Mouse (Mus musculus): ENCODE results near the gene Col18a1. TPM values are rescaled to one million over a fixed set of nuclear protein-coding genes. Genes with fewer than 3 reads are reported as not detected.
A peak's percentile ranks its signal among the peaks of the same experiment; 100 is the strongest.

Gene Col18a1
- polyA plus RNA-seq, 1 experiment from 2014 or later: 22.9 TPM

- DNase-seq (ENCODE audit: low spot score): no peak
Observed at GRCm38 (mm10) chr10:77113489-77114240, 52.7 kb downstream of the Col18a1 start.

DNA sequence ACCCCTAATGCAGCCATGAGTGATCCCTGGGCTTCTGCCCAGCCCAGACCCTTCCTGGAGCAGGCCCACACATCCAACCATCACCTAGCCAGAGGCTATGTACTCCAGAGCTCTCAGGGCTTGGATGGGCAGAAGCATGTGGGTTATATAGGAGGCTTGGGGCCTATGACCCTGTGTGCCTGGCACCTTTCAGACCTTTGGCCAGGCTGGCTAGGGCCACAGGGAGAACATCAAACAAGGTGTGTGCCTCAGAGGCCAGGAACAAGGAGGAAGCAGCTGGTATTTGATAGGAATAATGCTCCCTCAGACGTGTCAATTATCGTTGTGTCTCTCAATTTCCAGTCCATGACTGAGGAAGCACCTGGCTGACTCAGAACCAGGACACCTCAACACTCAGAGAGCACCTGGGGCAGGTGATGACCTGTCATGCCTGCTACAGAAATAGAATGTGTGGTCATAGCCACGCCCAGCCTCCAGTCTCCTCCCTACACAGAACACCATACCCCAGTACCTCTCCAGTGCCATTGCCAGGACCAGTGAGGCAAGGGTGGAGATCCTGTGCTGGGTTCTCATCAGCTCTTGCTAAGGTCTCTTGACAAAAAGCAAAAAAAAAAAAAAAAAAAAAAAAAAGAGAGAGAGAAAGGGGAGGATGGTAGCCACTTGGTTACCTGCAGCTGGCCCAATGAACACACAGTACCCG, 54.6 kb downstream of the Col18a1 start:
- no peak for DNase-seq (ENCODE audit: low spot score)

GRCm38 (mm10) chr10:77110843-77111242, 55.5 kb downstream of the Col18a1 start:
- no peak for DNase-seq (ENCODE audit: low spot score)

DNA sequence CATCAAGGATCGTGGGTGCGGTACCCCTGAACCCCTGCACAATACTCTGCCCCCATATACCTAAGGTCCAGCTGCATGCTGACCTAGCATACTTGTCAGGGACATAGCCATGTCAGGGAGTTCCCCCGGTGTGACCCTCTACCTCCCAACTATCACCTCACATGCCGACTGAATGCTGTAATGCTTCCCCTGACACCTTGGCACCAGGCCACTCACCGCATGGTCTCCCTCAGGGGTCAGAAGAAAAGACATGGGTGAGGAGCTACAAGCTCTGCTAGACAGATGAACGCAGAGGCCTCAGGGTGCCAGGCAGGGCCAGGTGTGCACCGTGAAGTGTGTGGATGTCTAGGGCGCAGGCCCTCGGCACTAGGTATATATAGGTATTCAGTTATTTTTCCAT, 56.3 kb downstream of the Col18a1 start:
- no peak for DNase-seq (ENCODE audit: low spot score)

DNA sequence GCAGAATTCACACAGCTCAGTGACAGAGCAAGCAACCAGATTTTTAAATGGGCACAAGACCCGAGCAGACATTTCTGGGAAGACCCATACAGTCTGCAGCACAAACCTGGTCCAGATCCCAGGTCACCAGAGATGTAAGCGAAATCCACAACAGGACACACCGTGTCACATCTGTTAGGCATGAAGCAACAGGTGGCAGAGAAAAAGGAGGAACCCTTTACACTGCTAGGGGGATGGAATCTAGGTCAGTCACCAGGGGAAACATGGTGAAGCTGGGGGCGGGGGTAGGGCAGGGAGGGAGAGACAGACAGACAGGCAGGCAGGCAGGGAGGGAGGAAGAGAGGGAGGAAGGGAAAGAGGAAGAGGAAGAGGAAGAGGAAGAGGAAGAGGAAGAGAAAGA, 58.2 kb downstream of the Col18a1 start:
- DNase-seq (ENCODE audit: low spot score): peak; percentile 52

- no peak for DNase-seq (ENCODE audit: low spot score)
Observed at GRCm38 (mm10) chr10:77104327-77104726, 62.0 kb downstream of the Col18a1 start.

- DNase-seq (ENCODE audit: low spot score): no peak
Observed at GRCm38 (mm10) chr10:77103689-77104088, 62.7 kb downstream of the Col18a1 start.

DNA sequence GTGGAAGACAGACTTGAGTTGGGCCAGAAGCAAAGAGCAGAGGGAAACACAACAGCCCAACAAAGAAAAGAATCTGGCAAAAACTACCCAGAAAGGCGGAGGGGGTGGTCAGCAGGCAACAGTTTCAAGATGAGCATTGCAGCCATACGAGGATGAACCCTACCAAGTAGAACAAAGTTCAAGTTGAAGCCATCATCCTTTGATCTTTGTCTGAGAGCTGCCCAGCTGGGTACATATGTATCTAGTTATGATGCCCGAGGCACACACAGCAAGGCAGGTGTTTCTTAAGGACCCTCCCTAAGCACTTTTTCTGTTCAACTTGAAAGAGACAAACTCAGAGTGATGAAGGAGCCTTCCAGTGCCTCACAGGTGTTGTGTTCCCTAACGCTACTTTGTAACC, 66.6 kb downstream of the Col18a1 start:
- peak; percentile 16 for DNase-seq (ENCODE audit: low spot score)

DNA sequence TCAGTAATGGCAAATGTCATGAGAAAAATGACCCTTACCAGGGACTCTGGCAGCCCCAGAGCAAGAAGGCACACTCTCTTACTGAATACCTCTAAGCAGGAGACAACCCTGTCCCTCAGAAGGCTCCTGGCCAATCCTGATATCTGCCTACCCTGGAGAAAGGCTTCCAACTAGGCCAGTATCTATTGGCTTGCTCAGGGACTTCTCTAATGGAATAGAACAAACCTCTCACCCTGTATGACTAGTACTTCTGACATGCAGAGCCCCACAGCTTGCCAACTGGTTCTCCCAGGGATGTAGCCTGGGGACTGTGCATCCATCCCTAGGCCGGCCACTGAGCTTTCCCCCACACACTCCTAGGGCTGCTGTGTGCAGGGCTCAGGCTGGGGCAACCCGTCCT, 67.7 kb downstream of the Col18a1 start:
- no peak for DNase-seq (ENCODE audit: low spot score)

DNA sequence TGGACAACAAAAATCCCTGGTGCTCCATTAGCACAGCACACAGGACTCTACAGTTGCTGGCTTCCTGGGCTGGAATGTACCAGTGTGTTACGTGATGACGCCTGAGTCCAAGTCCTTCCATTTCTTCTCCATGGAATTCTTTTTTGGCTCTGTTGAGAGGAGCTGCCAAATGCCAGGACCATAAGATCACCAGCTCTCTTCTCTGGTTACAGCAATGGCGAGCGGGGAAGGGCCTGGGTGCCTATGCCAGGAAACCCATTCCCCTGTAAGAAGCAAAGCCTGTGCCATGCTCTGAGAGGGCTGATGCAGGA, 68.5 kb downstream of the Col18a1 start:
- DNase-seq (ENCODE audit: low spot score): no peak

DNA sequence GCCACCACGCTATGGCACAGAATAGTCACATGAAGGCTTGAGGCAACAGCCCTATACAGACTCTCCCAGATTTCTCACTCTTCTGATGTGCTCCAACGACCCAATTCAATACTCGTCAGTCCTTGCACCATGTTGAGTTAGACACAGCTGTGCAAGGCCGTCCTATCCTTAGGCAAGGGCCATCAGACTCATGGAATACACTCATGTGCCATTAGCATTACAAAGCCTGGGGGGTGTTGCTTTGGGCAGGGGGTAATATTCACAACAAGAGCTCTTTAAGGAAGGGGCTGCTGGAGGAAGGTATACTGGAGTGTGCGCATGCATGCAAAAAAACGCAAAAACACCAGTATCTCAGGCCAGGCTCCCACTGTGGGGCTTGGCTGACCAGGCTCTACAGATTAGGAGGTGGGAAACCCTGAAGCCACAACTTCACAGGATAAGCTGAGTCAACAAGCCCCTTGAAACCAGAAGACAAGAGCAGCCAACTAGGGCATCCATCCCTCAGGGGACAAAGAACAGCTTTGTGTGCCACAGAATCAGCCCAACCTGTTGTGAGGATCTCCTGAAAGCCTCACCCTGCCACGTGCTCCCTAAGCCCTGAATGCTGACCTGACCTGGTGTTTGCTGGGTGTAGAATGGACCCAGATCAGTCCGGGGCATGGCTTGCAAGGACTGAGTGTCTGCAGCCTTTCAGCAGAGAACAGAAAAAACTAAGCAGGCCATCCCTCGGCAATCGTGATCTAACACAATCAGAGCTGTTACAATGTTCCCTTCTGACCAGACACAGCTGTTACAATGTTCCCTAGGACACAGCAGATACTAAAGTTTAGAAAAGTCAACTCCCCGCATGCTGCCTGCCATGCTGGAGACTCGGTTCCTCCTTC, 69.1 kb downstream of the Col18a1 start:
- no peak for DNase-seq (ENCODE audit: low spot score)

DNA sequence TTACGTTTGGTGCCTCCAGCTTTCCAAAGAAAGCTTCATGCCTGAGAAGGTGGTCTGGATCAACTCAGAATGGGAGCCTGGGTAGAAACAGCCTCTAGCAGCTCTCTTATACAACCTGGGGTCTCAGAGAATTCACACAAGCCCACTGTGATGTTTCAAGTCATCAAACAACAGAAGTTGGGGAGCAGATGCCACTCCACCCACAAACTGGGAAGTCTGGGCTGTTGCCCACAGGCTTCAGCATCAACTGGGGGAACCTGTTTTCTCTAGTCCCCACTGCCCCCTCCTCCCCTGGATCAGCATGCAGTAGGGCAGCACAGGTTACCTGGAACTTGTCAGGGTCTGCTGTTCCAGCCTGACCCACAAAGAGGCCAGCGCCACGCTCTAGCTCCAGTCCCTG, 70.7 kb downstream of the Col18a1 start:
- DNase-seq (ENCODE audit: low spot score): no peak

DNA sequence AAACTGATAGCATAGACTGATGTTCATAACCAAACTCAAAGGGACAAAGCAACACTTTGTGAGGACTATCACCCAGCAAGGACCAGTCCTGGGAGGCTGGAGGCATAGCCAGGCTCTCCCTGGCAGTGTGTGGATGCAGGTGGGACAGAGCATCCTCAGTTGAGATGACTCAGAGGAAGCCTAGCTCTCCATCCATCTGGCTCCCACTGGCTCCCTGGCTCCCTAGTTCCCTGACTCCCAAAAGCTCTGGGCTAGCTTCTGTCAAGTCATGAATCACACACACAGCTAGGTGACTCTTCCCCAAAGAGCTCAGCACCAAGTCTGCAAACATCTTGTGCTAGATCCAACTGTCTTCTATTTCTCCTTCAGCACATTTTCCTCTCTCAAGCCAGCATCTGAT, 72.5 kb downstream of the Col18a1 start:
- DNase-seq (ENCODE audit: low spot score): no peak

DNA sequence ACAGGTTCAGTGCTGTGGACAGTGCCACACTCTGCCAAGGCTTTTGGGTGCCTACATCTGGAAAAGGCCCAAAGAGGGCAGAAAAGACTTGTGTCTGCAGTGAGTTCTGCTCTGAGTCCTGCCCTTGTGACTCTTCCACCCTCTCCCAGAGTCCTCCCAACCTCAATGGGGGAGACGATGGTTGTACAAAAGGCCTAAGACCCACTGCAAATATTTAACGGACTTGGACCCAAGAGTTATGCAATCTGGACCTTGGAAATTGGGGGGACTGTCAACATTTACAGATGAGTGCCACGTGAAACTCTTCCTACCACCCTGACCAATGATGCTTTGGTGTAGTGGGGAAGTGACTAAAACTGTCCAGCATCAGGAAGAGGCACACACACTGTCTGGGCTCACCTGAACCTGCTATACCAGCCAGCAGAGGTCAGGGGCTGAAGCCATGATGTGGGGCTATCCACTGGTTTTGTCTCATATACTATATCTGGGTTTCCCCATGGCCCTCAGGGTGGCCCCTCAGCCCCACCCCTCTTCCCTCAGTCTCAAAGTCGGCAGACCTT, 74.7 kb downstream of the Col18a1 start:
- no peak for DNase-seq (ENCODE audit: low spot score)

- no peak for DNase-seq (ENCODE audit: low spot score)
Observed at GRCm38 (mm10) chr10:77090063-77090462, 76.3 kb downstream of the Col18a1 start.

- DNase-seq (ENCODE audit: low spot score): no peak
Observed at GRCm38 (mm10) chr10:77089336-77089735, 77.0 kb downstream of the Col18a1 start.

- no peak for DNase-seq (ENCODE audit: low spot score)
Observed at GRCm38 (mm10) chr10:77084568-77084967, 81.8 kb downstream of the Col18a1 start.

- DNase-seq (ENCODE audit: low spot score): no peak
Observed at GRCm38 (mm10) chr10:77082921-77083320, 83.4 kb downstream of the Col18a1 start.

DNA sequence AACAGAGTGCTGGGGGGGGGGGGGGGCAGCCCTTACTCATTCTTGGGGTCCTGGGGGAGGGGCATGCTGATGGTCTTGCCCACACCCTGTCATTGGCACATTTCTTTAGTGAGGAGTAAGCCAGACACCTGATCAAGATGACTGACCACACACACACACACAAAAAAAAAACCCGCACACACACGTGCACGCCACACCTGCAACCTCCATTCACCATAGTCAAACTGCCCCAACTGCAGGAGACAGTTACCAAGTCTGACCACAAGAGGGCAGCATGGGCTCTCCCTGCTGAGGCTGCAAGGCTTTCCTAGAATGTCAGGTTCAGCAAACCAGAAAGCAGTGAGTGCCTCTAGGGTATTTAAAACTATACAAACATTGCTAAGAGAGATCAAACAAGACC, 83.9 kb downstream of the Col18a1 start:
- peak; percentile 81 for DNase-seq (ENCODE audit: low spot score)

DNA sequence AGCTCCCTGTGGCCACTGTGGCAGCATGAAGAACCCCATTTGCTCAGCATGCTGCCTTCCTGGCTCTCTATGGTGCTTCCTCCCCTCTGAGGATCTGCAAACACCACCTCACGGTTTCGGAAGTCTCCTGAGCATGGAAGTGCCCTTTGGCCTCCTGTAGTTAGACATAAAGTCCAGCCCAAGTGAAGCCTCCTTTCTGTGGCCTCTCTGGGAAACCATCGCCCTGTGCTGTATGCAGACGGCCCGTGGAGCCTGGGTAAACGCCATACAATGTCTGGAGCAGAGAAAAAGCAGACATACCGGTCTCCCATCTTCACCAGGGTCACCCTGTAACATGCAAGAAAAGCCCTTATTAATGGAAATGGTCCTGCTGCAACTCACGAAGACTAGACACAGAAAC, 87.4 kb downstream of the Col18a1 start:
- no peak for DNase-seq (ENCODE audit: low spot score)

GRCm38 (mm10) chr10:77078456-77078855, 87.9 kb downstream of the Col18a1 start:
- DNase-seq (ENCODE audit: low spot score): no peak

Measured in thymus, postnatal 0 days (tissue).